Mouse (Mus musculus) B cell, adult 2 months (primary cell): ENCODE results near the gene 1810024B03Rik.

Experiments
- DNase-seq, 2 experiments: peaks; one replicate each; pipeline ENCODE4 v3.0.0; 2022

The 1810024B03Rik gene

GRCm38 (mm10) chr2:127166261-127166660 is 41.8 kb downstream of the 1810024B03Rik start:
- DNase-seq, result peak; percentile 49 to 64

- DNase-seq, result no peak
These were observed 42.4 kb downstream of the 1810024B03Rik start for GRCm38 (mm10) chr2:127165675-127166074.

GRCm38 (mm10) chr2:127145699-127146098 is 62.4 kb downstream of the 1810024B03Rik start:
- no peak for DNase-seq

GRCm38 (mm10) chr2:127143158-127144063 is 64.7 kb downstream of the 1810024B03Rik start, which contains the start of gene Itpripl1:
Gene Itpripl1 (minus strand): TSS chr2:127143442.
- peak; percentile 69 to 72 for DNase-seq

- DNase-seq, result no peak
These were observed 65.4 kb downstream of the 1810024B03Rik start for GRCm38 (mm10) chr2:127142577-127143157.

GRCm38 (mm10) chr2:127142031-127142430 is 66.0 kb downstream of the 1810024B03Rik start:
- no peak for DNase-seq

GRCm38 (mm10) chr2:127140011-127140410 is 68.1 kb downstream of the 1810024B03Rik start:
- DNase-seq, result no peak

GRCm38 (mm10) chr2:127139605-127140004 is 68.5 kb downstream of the 1810024B03Rik start:
- DNase-seq, result no peak

- DNase-seq, result no peak
These were observed 69.0 kb downstream of the 1810024B03Rik start for GRCm38 (mm10) chr2:127139094-127139493.

GRCm38 (mm10) chr2:127138449-127138848 is 69.6 kb downstream of the 1810024B03Rik start:
- DNase-seq, result no peak

- no peak for DNase-seq
These were observed 70.2 kb downstream of the 1810024B03Rik start for GRCm38 (mm10) chr2:127137838-127138420.

- DNase-seq, result peak; percentile 16 to 36
These were observed 71.1 kb downstream of the 1810024B03Rik start for GRCm38 (mm10) chr2:127136979-127137378.
